Mouse (Mus musculus): ENCODE measurements at regions not wholly inside any gene's neighbourhood (a gene's known extent, or its start where the extent isn't known, plus 50 kb on each side); places are given as distances from the start of the nearest gene placed in this dataset.

DNA sequence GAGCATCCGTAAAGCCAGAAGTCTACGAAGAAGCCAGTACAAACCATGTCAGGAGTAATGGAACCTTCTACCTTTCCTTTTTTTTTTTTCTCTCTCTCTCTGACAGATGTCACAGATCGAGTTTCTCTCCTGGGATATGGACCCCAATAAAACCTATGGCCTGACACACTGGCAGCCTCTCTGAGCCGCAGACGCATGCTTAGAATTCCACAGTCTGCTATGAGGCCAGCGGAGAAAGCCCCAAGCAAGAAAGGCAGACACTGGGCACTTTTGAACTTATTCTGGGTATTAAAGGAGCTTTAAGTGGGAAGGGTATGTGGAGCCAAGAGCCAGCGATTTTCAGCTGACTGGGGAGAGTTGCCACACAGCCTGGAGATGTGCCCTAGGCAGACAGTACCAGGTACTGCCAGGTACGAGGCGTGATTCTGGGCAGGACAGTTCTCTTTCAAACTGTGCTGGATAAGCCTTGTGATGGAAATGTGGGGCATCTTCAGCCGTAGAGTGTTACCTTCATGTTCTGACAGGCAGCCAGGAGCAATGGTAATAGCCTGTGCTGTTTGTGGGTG lies 271.8 kb downstream of the Foxo1 start:
- peak overlapping the region; percentile 40 for H3K4me2 ChIP-seq (replicated peaks)
- H3K9me3 ChIP-seq, result no peaks in the 10 kb centered on the region
- no peaks in the 10 kb centered on the region for H3K36me3 ChIP-seq
- H3K4me1 ChIP-seq, result peaks cover 49% of the 10 kb centered on the region
- ATAC-seq (ENCODE audit: low FRiP score, low read depth), result peak; percentile 62; the same call in 1 of the 2 replicates
- H3K9ac ChIP-seq, result no peak overlapping the region
- no peak overlapping the region for H3K4me3 ChIP-seq
- WGBS, result 21% methylated on average over 10 of the region's 10 CpGs
- H3K27me3 ChIP-seq, result peaks cover 29% of the 10 kb centered on the region
- no peak overlapping the region; the same call in 1 of the 2 replicates for H3K27ac ChIP-seq

DNA sequence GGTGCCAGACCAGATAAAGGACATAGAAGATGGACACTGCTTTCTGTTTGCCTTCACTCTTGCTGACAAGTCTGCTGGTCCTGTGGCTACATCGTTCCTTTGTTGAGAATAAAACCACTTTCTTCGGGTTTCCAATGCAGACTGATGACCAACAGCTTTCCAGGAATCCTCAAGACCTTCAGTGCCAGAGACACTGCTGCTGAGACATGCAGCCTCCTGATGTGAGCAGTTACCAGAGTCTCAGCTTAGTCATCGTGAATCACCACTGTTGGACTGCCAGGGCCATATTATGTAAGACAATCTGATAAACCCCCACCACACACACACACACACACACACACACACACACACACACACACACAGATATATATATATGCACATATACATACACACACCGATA lies 270.2 kb downstream of the Foxo1 start:
- ATAC-seq (ENCODE audit: low FRiP score, low read depth), result no peak
- 76% methylated on average over 4 of the region's 4 CpGs for WGBS
- Histone ChIP-seq H3K9me3 (no peaks in the 10 kb centered on the region), H3K4me2 (replicated peaks) (no peak overlapping the region), H3K9ac (no peak overlapping the region), H3K36me3 (no peaks in the 10 kb centered on the region), H3K27ac (no peak overlapping the region), H3K27me3 (peaks cover 19% of the 10 kb centered on the region), H3K4me3 (no peak overlapping the region), H3K4me1 (peaks cover 50% of the 10 kb centered on the region)

GRCm38 (mm10) chr3:52537362-52537911 lies 269.3 kb downstream of the Foxo1 start:
- Histone ChIP-seq H3K36me3 (no peaks in the 10 kb centered on the region), H3K4me2 (replicated peaks) (no peak overlapping the region), H3K4me3 (no peak overlapping the region), H3K9ac (no peak overlapping the region), H3K27me3 (peaks cover 16% of the 10 kb centered on the region; the same call in 1 of the 2 replicates), H3K4me1 (peaks cover 46% of the 10 kb centered on the region), H3K9me3 (no peaks in the 10 kb centered on the region), H3K27ac (no peak overlapping the region)
- 78% methylated on average over 10 of the region's 10 CpGs for WGBS
- no peak for ATAC-seq (ENCODE audit: low FRiP score, low read depth)

GRCm38 (mm10) chr3:52535411-52536021 lies 267.4 kb downstream of the Foxo1 start:
- no peak overlapping the region for H3K4me3 ChIP-seq
- 16% methylated on average over 7 of the region's 7 CpGs for WGBS
- H3K9ac ChIP-seq, result no peak overlapping the region
- ATAC-seq (ENCODE audit: low FRiP score, low read depth), result peak; percentile 70
- no peak overlapping the region for H3K4me2 ChIP-seq (replicated peaks)
- H3K36me3 ChIP-seq, result no peaks in the 10 kb centered on the region
- H3K9me3 ChIP-seq, result no peaks in the 10 kb centered on the region
- peaks cover 38% of the 10 kb centered on the region for H3K4me1 ChIP-seq
- H3K27me3 ChIP-seq, result peaks cover 21% of the 10 kb centered on the region; the same call in 1 of the 2 replicates
- H3K27ac ChIP-seq, result no peak overlapping the region

GRCm38 (mm10) chr3:52534118-52534517 lies 266.0 kb downstream of the Foxo1 start:
- Histone ChIP-seq H3K4me3 (no peak overlapping the region), H3K4me1 (peaks cover 27% of the 10 kb centered on the region), H3K9ac (no peak overlapping the region), H3K27me3 (peaks cover 21% of the 10 kb centered on the region; the same call in 1 of the 2 replicates), H3K27ac (no peak overlapping the region), H3K4me2 (replicated peaks) (no peak overlapping the region), H3K36me3 (no peaks in the 10 kb centered on the region), H3K9me3 (no peaks in the 10 kb centered on the region)
- 45% methylated on average over 7 of the region's 7 CpGs for WGBS
- no peak for ATAC-seq (ENCODE audit: low FRiP score, low read depth)

GRCm38 (mm10) chr3:52531686-52532351 lies 263.7 kb downstream of the Foxo1 start:
- no peaks in the 10 kb centered on the region for H3K36me3 ChIP-seq
- H3K27ac ChIP-seq, result no peak overlapping the region
- H3K4me2 ChIP-seq (replicated peaks), result no peak overlapping the region
- no peaks in the 10 kb centered on the region for H3K9me3 ChIP-seq
- H3K4me1 ChIP-seq, result peaks cover 27% of the 10 kb centered on the region
- ATAC-seq (ENCODE audit: low FRiP score, low read depth), result no peak
- WGBS, result 59% methylated on average over 8 of the region's 8 CpGs
- no peak overlapping the region for H3K9ac ChIP-seq
- no peak overlapping the region for H3K4me3 ChIP-seq
- H3K27me3 ChIP-seq, result peaks cover 4% of the 10 kb centered on the region; the same call in 1 of the 2 replicates

DNA sequence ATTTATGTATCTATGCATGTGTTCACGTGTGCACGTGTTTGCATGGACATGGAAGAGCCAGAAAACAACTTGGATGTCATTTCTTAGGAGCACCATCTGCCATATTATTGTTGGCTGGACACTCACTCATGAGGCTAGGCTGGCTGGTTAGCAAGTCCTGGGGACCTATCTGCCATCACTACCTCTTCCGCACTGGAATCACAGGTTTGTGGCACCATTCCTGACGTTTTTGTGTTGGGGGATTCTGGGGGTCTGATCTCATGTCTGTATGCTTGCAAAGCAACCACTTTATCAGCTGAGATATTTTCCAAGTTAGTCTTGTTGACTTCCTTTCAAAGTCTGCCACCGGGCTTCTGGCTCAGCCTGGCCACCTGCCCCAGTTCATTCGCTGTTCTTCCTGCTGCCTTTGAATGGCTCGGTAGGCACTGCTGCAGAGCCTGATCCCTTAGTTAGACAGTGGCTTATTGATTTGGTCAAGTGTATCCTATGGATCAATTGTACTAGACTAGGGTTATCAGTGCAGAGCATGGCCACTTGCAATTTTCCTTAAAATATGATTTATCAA lies 262.4 kb downstream of the Foxo1 start:
- Histone ChIP-seq H3K4me3 (no peak overlapping the region), H3K36me3 (no peaks in the 10 kb centered on the region), H3K9ac (no peak overlapping the region), H3K4me2 (replicated peaks) (no peak overlapping the region), H3K27me3 (0 out of 2 replicates have a peak, but pooled peaks cover 4% of the 10 kb centered on the region), H3K9me3 (no peaks in the 10 kb centered on the region), H3K4me1 (peaks cover 22% of the 10 kb centered on the region), H3K27ac (no peak overlapping the region)
- 89% methylated on average over 7 of the region's 7 CpGs for WGBS
- ATAC-seq (ENCODE audit: low FRiP score, low read depth), result no peak

- H3K9me3 ChIP-seq, result no peaks in the 10 kb centered on the region
- H3K27me3 ChIP-seq, result 0 out of 2 replicates have a peak, but pooled peaks cover 4% of the 10 kb centered on the region
- H3K4me2 ChIP-seq (replicated peaks), result no peak overlapping the region
- H3K4me3 ChIP-seq, result no peak overlapping the region
- 78% methylated on average over 6 of the region's 6 CpGs for WGBS
- H3K4me1 ChIP-seq, result peaks cover 14% of the 10 kb centered on the region; the same call in 1 of the 2 replicates
- ATAC-seq (ENCODE audit: low FRiP score, low read depth), result no peak
- no peaks in the 10 kb centered on the region for H3K36me3 ChIP-seq
- no peak overlapping the region for H3K9ac ChIP-seq
- H3K27ac ChIP-seq, result no peak overlapping the region
Observed at GRCm38 (mm10) chr3:52529136-52529535, 261.0 kb downstream of the Foxo1 start.

- no peak overlapping the region for H3K4me3 ChIP-seq
- peaks cover 14% of the 10 kb centered on the region; the same call in 1 of the 2 replicates for H3K4me1 ChIP-seq
- H3K36me3 ChIP-seq, result no peaks in the 10 kb centered on the region
- 0 out of 2 replicates have a peak, but pooled peaks cover 4% of the 10 kb centered on the region for H3K27me3 ChIP-seq
- no peaks in the 10 kb centered on the region for H3K9me3 ChIP-seq
- no peak for ATAC-seq (ENCODE audit: low FRiP score, low read depth)
- no peak overlapping the region for H3K4me2 ChIP-seq (replicated peaks)
- no peak overlapping the region for H3K9ac ChIP-seq
- H3K27ac ChIP-seq, result no peak overlapping the region
- 86% methylated on average over 7 of the region's 7 CpGs for WGBS
Observed at GRCm38 (mm10) chr3:52528521-52528920, 260.4 kb downstream of the Foxo1 start.

DNA sequence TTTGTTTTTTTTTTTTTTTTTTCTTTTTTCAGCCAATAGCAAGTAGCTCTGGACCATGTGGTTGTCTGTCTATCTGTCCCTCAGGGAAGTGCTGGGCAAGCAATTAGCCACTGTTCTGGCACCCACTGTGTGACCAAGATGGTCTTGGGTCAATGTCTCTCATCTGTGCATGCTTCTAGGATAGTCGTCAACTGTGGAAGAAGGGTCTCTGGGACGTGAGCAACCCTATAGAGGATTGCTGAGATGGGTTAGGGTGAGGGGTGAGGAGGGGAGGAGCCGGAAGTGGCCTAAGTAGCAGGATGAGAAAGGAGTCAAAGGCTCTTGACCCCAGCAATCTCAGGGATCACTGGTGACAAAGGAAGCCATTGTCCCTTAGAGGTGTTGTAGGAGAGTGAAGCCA lies 259.6 kb downstream of the Foxo1 start:
- H3K4me1 ChIP-seq, result peaks cover 15% of the 10 kb centered on the region
- no peak overlapping the region for H3K27ac ChIP-seq
- H3K36me3 ChIP-seq, result no peaks in the 10 kb centered on the region
- no peak for ATAC-seq (ENCODE audit: low FRiP score, low read depth)
- 83% methylated on average over 3 of the region's 3 CpGs for WGBS
- H3K9me3 ChIP-seq, result no peaks in the 10 kb centered on the region
- H3K27me3 ChIP-seq, result 0 out of 2 replicates have a peak, but pooled peaks cover 4% of the 10 kb centered on the region
- H3K9ac ChIP-seq, result no peak overlapping the region
- H3K4me3 ChIP-seq, result no peak overlapping the region
- no peak overlapping the region for H3K4me2 ChIP-seq (replicated peaks)

DNA sequence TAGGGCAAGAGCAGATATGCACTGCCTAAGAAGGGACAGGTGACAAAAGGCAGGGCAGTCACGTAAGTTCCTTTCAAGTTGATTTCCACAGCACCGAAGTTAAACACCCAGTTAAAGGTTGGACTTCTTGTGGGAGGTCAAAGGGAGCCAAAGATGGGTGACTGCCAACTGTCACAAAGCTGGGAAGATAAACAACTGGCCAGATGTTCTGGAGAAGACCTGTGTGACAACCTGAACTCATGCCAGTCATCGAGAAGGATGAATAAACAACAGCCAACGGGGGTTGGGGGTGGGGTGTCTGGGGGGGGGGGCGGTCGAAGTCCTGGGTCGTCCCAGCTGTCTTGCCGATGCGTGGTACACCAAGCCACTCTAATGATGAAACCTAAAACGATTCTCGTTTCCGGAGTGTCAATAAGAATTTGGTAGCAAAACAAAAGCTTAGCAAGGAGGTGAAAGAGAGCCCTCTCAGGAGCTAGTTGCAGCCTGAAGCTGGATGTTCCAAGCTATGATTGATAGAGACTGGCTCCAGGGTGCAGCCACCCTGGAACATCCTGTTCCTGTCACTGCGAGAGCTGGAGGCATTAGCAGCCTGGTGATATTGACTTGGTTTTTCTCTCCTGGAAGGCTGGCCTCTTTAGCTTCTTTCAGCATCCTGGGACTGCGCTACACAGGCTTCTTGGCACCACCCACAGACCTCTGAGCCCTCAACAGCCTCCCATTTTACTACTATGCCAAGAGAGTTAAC lies 259.0 kb downstream of the Foxo1 start:
- no peak overlapping the region for H3K4me2 ChIP-seq (replicated peaks)
- no peak overlapping the region for H3K9ac ChIP-seq
- H3K36me3 ChIP-seq, result no peaks in the 10 kb centered on the region
- H3K4me3 ChIP-seq, result no peak overlapping the region
- H3K9me3 ChIP-seq, result no peaks in the 10 kb centered on the region
- 76% methylated on average over 14 of the region's 14 CpGs for WGBS
- H3K4me1 ChIP-seq, result peaks cover 11% of the 10 kb centered on the region
- H3K27me3 ChIP-seq, result 0 out of 2 replicates have a peak, but pooled peaks cover 4% of the 10 kb centered on the region
- no peak for ATAC-seq (ENCODE audit: low FRiP score, low read depth)
- H3K27ac ChIP-seq, result no peak overlapping the region

All from limb, embryonic 13.5 days (tissue).